Mouse (Mus musculus) intestine, embryonic 16.5 days (tissue): ENCODE results near the gene C2. TPM values are rescaled to one million over a fixed set of nuclear protein-coding genes. Genes with fewer than 3 reads are reported as not detected.

Source experiments
- ATAC-seq: fragments of 200-750 bp; cut with Nextera tagmentation; 2 replicates; pipeline ENCODE4 v1.8.0; 2017; ENCODE audit warnings: moderate TSS enrichment, moderate library complexity
- H3K27ac ChIP-seq: fragments of 300-500 bp; sonication (generic); 2 replicates; pipeline ENCODE4 v1.5.1; 2014; ENCODE audit warnings: mild to moderate bottlenecking, low read length
- H3K27me3 ChIP-seq: fragments of 300-500 bp; sonication (generic); replicated peaks from 2 replicates; pipeline ENCODE4 v1.6.1; 2014; ENCODE audit warnings: low read length, control low read depth, mixed read lengths; ENCODE audit not compliant: control insufficient read depth, insufficient read depth
- H3K36me3 ChIP-seq: fragments of 300-500 bp; sonication (generic); 2 replicates; pipeline ENCODE4 v1.6.1; 2014; ENCODE audit warnings: low read length, control low read depth; ENCODE audit not compliant: control insufficient read depth, insufficient read depth
- H3K4me1 ChIP-seq: fragments of 300-500 bp; sonication (generic); 2 replicates; pipeline ENCODE4 v1.6.1; 2014; ENCODE audit warnings: low read length, control low read depth, mixed read lengths; ENCODE audit not compliant: control insufficient read depth, insufficient read depth
- H3K4me2 ChIP-seq: fragments of 300-500 bp; sonication (generic); 2 replicates; pipeline ENCODE4 v1.6.1; 2014; ENCODE audit warnings: low read depth, low read length, control low read depth
- H3K4me3 ChIP-seq: fragments of 300-500 bp; sonication (generic); 2 replicates; pipeline ENCODE4 v1.5.1; 2014; ENCODE audit warnings: mild to moderate bottlenecking, low read length
- H3K9ac ChIP-seq: fragments of 300-500 bp; sonication (generic); 2 replicates; pipeline ENCODE4 v1.6.1; 2014; ENCODE audit warnings: low read depth, low read length
- H3K9me3 ChIP-seq: fragments of 300-500 bp; sonication (generic); 2 replicates; pipeline ENCODE4 v1.6.1; 2016; ENCODE audit warnings: low read length, control low read depth; ENCODE audit not compliant: control insufficient read depth
- WGBS: fragments of 180-500 bp; shearing (Covaris S2); extraction: QIAGEN DNeasy Blood & Tissue Kit; methylation state at CpG from one replicate; pipeline ENCODE4 v1.1.7; 2014; 5-methylcytosine and 5-hydroxymethylcytosine counted together
- polyA plus RNA-seq: library from polyadenylated mRNA; unstranded; fragments of >200 nt; fragmentation: Nextera tagmentation; extraction: Ambion mirVana; gene quantifications from 2 replicates; pipeline ENCODE4 v1.2.1, GENCODE M21; 2015

C2 gene
- polyA plus RNA-seq, 1 experiment from 2014 or later: 26.5 TPM

DNA sequence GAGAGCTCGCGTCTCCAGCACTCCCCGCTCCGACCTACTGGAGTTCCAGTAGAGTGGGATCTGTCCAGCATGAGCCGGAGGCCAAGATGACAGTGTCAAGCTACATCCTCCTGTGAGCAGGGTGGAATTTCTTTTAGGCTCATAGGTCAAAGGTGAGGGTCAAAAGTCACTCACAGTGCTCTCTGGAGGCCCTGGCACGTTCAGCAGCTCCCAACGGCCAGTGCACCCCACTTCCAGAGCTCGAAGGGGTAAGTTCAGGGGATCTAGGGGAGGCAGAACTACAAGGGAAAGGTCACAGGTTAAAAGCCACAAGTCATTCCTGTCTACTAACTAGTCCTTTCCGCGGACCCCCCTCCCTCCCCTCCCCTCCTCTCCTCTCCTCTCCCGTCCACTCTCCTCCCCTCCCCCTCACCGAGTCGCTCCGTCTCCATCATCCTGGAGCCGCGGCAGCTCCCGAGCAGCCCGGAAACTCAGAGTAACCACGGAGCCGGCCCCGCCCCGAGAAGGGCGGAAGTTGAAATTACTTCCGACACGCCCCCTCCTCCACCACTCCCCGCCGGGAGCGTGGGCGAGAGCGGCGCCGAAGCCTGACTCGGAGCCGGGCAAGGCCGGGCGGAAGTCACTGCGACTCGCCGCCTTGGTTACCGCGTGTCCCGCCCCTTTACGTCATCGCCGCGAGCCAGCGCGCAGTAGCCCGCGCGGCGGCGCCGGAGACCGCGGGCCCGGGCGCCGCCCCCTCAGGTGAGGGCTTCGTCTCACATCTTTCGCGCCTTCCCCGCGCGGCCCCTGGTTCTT is 48.1 kb downstream of the C2 start, which contains the start of the genes Skiv2l and Nelfe:
Skiv2l (minus strand) TSS at position 489 of the 795 bp plus-strand sequence.
Nelfe (plus strand) TSS at position 670 of the 795 bp plus-strand sequence.
- H3K36me3 ChIP-seq: peaks cover 13% of the 10 kb centered on the region
- under 1% methylated on average over 64 of the region's 65 CpGs for WGBS
- H3K27me3 ChIP-seq: no peaks in the 10 kb centered on the region
- H3K9ac ChIP-seq: peak within 1 kb of the TSS; percentile 84
- peak within 1 kb of the TSS; percentile 88 for H3K4me2 ChIP-seq
- peak; percentile 98 for ATAC-seq
- peak within 1 kb of the TSS; percentile 76 for H3K4me3 ChIP-seq
- peak within 1 kb of the TSS; percentile 72 for H3K27ac ChIP-seq
- no peaks in the 10 kb centered on the region for H3K9me3 ChIP-seq
- peaks cover 19% of the 10 kb centered on the region for H3K4me1 ChIP-seq

DNA sequence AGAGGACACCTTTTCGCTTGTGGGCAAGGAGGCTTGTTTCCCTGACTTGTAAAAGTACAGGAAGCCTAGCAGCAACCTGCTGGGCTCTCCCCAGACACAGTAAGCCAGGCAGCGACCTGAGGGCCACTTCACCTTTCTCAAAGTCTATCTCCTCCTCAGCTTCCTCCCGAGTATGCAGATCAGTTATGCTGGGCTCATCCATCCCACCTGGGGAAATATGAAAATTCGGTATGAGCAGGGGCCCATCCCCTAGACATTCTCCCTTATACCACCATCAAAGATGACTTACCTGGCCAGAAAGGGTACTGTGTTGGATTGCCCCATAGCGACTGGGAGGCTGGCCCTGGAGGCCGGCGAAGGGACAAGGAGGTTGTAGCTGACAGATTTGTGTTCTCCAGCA is 50.5 kb downstream of the C2 start:
- Histone ChIP-seq H3K27me3 (no peaks in the 10 kb centered on the region), H3K36me3 (peaks cover 13% of the 10 kb centered on the region; the same call in 1 of the 2 replicates), H3K27ac (no peak overlapping the region), H3K4me2 (no peak overlapping the region), H3K4me1 (peaks cover 19% of the 10 kb centered on the region), H3K4me3 (no peak overlapping the region), H3K9ac (no peak overlapping the region), H3K9me3 (no peaks in the 10 kb centered on the region)
- ATAC-seq: no peak
- WGBS: 93% methylated on average over 7 of the region's 7 CpGs

DNA sequence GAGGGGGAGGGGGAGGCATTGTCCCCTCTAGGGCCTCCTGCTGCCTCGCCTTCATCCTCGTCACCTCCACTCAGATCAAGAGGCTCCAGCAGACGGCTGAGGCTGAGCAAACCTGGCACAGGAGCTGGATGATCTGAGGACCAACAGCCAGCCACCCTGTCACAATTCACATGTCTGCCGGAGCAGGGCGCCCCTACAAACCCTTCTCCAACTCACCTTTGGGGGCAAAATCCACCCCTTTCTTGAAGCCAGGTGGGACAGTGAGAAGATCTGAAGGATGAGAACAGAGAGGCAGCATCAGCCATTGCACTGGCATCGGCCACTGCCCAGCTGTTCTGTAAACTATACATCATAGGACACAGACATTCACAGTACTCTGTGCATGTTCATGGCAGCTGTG is 50.9 kb downstream of the C2 start:
- Histone ChIP-seq H3K27me3 (no peaks in the 10 kb centered on the region), H3K4me2 (no peak overlapping the region), H3K4me3 (no peak overlapping the region), H3K4me1 (peaks cover 19% of the 10 kb centered on the region), H3K27ac (no peak overlapping the region), H3K9me3 (no peaks in the 10 kb centered on the region), H3K36me3 (peaks cover 15% of the 10 kb centered on the region; the same call in 1 of the 2 replicates), H3K9ac (no peak overlapping the region)
- no peak for ATAC-seq
- WGBS: 86% methylated on average over 6 of the region's 6 CpGs

DNA sequence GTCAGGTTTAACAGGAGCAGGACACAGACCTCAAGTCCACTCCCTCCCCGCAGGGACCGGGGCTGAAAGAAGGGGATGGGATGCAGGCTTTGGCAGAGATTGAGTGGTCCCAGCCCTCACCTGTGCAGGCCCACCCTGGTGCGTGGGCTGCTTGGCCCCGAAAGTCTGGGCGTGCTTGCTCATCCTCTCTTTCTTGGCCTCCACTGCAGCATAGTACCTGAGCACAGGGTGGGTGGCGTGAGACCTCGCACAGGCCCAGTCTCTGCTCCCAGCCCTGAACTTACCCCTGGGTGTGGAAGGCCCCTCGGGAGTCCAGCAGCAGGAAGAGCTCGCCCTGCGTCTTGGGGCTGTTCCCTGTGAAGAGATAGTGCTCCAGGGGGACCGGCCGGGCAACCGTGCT is 53.2 kb downstream of the C2 start:
- peaks cover 24% of the 10 kb centered on the region for H3K36me3 ChIP-seq

DNA sequence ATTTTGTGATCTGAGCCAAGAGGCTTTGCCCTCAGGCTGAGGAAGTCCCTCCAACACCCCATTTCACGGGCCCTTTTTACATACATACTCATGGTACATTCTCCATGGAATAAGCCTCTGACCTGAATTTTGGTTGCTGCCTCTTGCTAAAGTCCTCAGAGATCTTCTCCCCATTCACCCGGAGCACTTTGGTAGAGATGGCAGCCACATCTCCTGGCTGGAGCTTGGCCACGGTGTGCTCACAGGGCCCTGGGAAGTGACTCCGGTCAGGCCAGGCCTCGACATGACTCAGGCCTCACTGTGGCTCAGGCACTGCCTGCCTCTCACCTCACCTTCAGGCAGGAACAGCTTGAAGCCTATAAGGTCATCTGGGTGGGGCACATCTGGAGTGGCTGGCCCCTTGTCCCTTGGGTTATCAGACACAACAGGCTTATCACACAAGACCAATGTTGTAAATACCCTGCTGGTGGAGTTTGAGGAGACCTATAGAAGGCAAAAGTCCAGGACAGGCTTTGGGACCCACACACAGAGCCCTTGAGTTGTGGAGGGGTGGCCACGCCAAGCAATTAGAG is 57.2 kb downstream of the C2 start:
- no peaks in the 10 kb centered on the region for H3K27me3 ChIP-seq
- no peak overlapping the region for H3K4me3 ChIP-seq
- no peaks in the 10 kb centered on the region for H3K9me3 ChIP-seq
- H3K27ac ChIP-seq: no peak overlapping the region
- no peak for ATAC-seq
- H3K4me2 ChIP-seq: no peak overlapping the region
- no peak overlapping the region for H3K9ac ChIP-seq
- 84% methylated on average over 6 of the region's 6 CpGs for WGBS
- H3K4me1 ChIP-seq: peaks cover 11% of the 10 kb centered on the region
- peaks cover 29% of the 10 kb centered on the region for H3K36me3 ChIP-seq

More for the DNA sequence above, 53.2 kb downstream of the C2 start:
- Histone ChIP-seq H3K9me3 (no peaks in the 10 kb centered on the region), H3K4me3 (no peak overlapping the region), H3K4me2 (no peak overlapping the region), H3K4me1 (peaks cover 6% of the 10 kb centered on the region), H3K9ac (no peak overlapping the region), H3K27ac (no peak overlapping the region), H3K27me3 (no peaks in the 10 kb centered on the region)
- no peak for ATAC-seq
- WGBS: 90% methylated on average over 13 of the region's 13 CpGs

DNA sequence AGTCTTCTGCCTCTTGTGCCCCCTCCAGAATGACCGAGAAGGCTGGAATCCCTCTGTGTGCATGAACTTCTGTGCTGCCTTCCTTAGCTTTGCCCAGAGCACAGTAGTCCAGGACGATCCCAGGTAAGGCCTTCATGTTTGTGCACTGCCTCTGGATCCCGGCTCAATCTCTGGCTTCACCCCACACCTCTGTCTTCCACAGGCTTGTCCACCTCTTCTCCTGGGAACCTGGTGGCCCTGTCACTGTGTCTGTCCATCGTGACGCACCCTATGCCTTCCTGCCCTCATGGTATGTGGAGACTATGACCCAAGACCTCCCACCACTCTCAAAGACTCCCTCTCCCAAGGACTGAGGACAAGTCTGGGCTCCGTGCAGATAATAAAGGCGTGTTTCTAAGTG is 59.3 kb downstream of the C2 start:
- H3K4me2 ChIP-seq: no peak overlapping the region
- no peak overlapping the region for H3K4me3 ChIP-seq
- H3K9ac ChIP-seq: no peak overlapping the region
- ATAC-seq: no peak
- H3K4me1 ChIP-seq: peaks cover 13% of the 10 kb centered on the region
- no peaks in the 10 kb centered on the region for H3K27me3 ChIP-seq
- no peak overlapping the region for H3K27ac ChIP-seq
- peaks cover 20% of the 10 kb centered on the region; the same call in 1 of the 2 replicates for H3K36me3 ChIP-seq
- 85% methylated on average over 7 of the region's 7 CpGs for WGBS
- no peaks in the 10 kb centered on the region for H3K9me3 ChIP-seq

DNA sequence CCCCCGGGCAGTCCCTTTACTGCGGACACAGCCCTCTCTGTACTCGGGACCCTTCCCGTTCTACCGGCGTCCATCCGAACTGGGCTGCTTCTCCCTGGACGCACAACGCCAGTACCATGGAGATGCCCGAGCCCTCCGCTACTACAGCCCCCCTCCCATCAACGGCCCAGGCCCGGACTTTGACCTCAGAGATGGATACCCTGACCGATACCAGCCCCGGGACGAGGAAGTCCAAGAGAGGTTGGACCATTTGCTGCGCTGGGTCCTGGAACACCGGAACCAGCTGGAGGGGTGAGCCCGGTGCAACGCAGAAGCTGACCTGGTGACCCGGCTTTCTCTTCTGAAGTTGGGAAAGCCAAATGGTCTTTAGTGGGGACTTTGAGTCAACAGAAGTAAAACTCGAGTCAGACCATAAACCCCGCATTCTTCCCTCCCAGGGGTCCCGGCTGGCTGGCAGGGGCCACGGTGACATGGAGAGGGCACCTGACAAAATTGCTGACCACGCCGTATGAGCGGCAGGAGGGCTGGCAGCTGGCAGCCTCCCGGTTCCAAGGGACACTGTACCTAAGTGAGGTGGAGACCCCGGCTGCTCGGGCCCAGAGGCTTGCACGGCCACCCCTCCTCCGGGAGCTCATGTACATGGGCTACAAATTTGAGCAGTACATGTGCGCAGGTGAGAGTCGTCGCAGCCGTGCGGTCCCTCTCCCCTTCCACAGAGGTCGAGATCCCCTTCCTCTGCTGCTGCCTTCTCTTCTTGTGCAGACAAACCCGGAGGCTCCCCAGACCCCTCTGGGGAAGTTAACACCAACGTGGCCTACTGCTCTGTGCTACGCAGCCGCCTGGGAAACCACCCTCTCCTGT is 60.4 kb downstream of the C2 start:
- no peaks in the 10 kb centered on the region for H3K9me3 ChIP-seq
- H3K4me1 ChIP-seq: peaks cover 13% of the 10 kb centered on the region
- H3K4me2 ChIP-seq: peak overlapping the region; percentile 94
- H3K27me3 ChIP-seq: no peaks in the 10 kb centered on the region
- peaks cover 18% of the 10 kb centered on the region; the same call in 1 of the 2 replicates for H3K36me3 ChIP-seq
- peak overlapping the region; percentile 82 for H3K27ac ChIP-seq
- ATAC-seq: peak; percentile 35
- WGBS: 28% methylated on average over 43 of the region's 43 CpGs
- peak overlapping the region; percentile 84 for H3K9ac ChIP-seq
- peak overlapping the region; percentile 82 for H3K4me3 ChIP-seq

DNA sequence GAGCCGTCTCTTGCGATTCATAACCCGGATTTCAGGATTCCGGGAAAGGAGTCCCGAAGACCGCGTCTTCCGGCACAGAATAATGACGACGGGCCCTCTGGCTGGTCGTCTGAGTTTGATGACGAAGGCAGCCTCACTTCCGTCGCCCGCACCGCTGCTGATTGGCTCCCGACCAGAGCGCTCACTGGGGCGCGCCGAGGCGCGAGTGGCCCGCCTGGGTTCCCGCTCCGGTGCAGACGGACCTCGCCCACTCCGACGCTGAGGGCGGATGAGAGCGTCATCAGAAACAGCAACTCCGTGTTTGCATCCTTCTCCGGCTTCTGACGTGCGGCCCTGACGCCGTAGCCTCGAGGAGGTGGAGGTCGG is 61.2 kb downstream of the C2 start, which contains the start of the genes Stk19 and Dxo:
Stk19 (minus strand) TSS at position 90 of the 366 bp plus-strand sequence.
Dxo (plus strand) TSS at position 164 of the 366 bp plus-strand sequence.
- peak within 1 kb of the TSS; percentile 82 for H3K27ac ChIP-seq
- H3K4me3 ChIP-seq: peak within 1 kb of the TSS; percentile 82
- ATAC-seq: peak; percentile 94
- WGBS: under 1% methylated on average over 40 of the region's 40 CpGs
- peaks cover 13% of the 10 kb centered on the region for H3K4me1 ChIP-seq
- no peaks in the 10 kb centered on the region for H3K9me3 ChIP-seq
- peak within 1 kb of the TSS; percentile 94 for H3K4me2 ChIP-seq
- peak within 1 kb of the TSS; percentile 84 for H3K9ac ChIP-seq
- H3K36me3 ChIP-seq: peaks cover 18% of the 10 kb centered on the region
- no peaks in the 10 kb centered on the region for H3K27me3 ChIP-seq
